Mouse (Mus musculus) C2C12 (cell line): Measurements from ENCODE around the gene Runx1. TPM values are rescaled to one million over a fixed set of nuclear protein-coding genes. Genes with fewer than 3 reads are reported as not detected.

Experiments
- H3K27me3 ChIP-seq: one replicate; pipeline ENCODE4 v1.6.1; 2011; ENCODE audit not compliant: control insufficient read depth, insufficient read depth, insufficient read length
- H3K36me3 ChIP-seq: one replicate; pipeline ENCODE4 v1.6.1; 2011; ENCODE audit not compliant: control insufficient read depth, insufficient read depth
- H3K4me3 ChIP-seq: one replicate; pipeline ENCODE4 v1.5.1; 2011; ENCODE audit warnings: mild to moderate bottlenecking, control low read depth; ENCODE audit not compliant: poor library complexity, insufficient read depth, severe bottlenecking
- H3K79me2 ChIP-seq: one replicate; pipeline ENCODE4 v1.6.1; 2011; ENCODE audit not compliant: control insufficient read depth, insufficient read depth
- H3K79me3 ChIP-seq: one replicate; pipeline ENCODE4 v1.6.1; 2011; ENCODE audit warnings: low read depth, control low read depth
- H3ac ChIP-seq: one replicate; pipeline ENCODE3; 2011; ENCODE audit warnings: low read depth; ENCODE audit not compliant: control insufficient read depth, insufficient read length
- CEBPB ChIP-seq: IDR thresholded peaks from one replicate; pipeline ENCODE4 v1.6.1; 2011; ENCODE audit warnings: low read depth, mild to moderate bottlenecking, control low read depth, moderate library complexity
- CTCF ChIP-seq: IDR thresholded peaks from one replicate; pipeline ENCODE4 v1.5.1; 2011; ENCODE audit not compliant: control insufficient read depth, insufficient read depth, insufficient read length
- FOSL1 ChIP-seq: IDR thresholded peaks from one replicate; pipeline ENCODE4 v1.8.0; 2011; ENCODE audit warnings: mild to moderate bottlenecking, low read length; ENCODE audit not compliant: poor library complexity, insufficient read depth, severe bottlenecking
- MAX ChIP-seq: IDR thresholded peaks from one replicate; pipeline ENCODE4 v1.6.1; 2011; ENCODE audit warnings: mild to moderate bottlenecking, control low read depth
- MYOD1 ChIP-seq: IDR thresholded peaks from one replicate; pipeline ENCODE4 v1.6.1; 2011; ENCODE audit warnings: low read depth; ENCODE audit not compliant: control insufficient read depth, insufficient read length
- MYOG ChIP-seq: IDR thresholded peaks from one replicate; pipeline ENCODE4 v1.6.1; 2011; ENCODE audit not compliant: control insufficient read depth, insufficient read length; ENCODE audit errors: extremely low read depth
- USF1 ChIP-seq: IDR thresholded peaks from one replicate; pipeline ENCODE4 v1.6.1; 2011; ENCODE audit warnings: low read depth, mild to moderate bottlenecking, control low read depth, moderate library complexity
- polyA plus RNA-seq: library from polyadenylated mRNA; unstranded; fragments of >200 nt; fragmentation: generic; extraction: Trizol; gene quantifications from one replicate; pipeline ENCODE4 v1.2.1, GENCODE M21; 2012; ENCODE audit warnings: missing spikeins

Runx1 gene
- polyA plus RNA-seq, 1 experiment = 28.8 TPM

- Histone ChIP-seq H3K79me3 (no peaks in the 10 kb centered on the region), H3K36me3 (no peaks in the 10 kb centered on the region), H3K27me3 (no peaks in the 10 kb centered on the region), H3K79me2 (no peaks in the 10 kb centered on the region), H3K4me3 (no peak overlapping the region), H3ac (no peak overlapping the region)
- TF ChIP-seq FOSL1 = no peak
- TF ChIP-seq CTCF = no peak
- no peak for TF ChIP-seq CEBPB
- TF ChIP-seq MYOD1 = no peak
- no peak for TF ChIP-seq MYOG
Observed at GRCm38 (mm10) chr16:92865314-92865713, 39.4 kb upstream of the Runx1 start.

- Histone ChIP-seq H3K4me3 (no peak overlapping the region), H3ac (no peak overlapping the region), H3K79me3 (no peaks in the 10 kb centered on the region), H3K36me3 (no peaks in the 10 kb centered on the region), H3K27me3 (no peaks in the 10 kb centered on the region), H3K79me2 (no peaks in the 10 kb centered on the region)
- TF ChIP-seq MAX (no peak), FOSL1 (no peak), USF1 (no peak), MYOG (no peak), MYOD1 (no peak), CTCF (no peak), CEBPB (no peak)
Observed at GRCm38 (mm10) chr16:92864191-92864590, 38.2 kb upstream of the Runx1 start.

DNA sequence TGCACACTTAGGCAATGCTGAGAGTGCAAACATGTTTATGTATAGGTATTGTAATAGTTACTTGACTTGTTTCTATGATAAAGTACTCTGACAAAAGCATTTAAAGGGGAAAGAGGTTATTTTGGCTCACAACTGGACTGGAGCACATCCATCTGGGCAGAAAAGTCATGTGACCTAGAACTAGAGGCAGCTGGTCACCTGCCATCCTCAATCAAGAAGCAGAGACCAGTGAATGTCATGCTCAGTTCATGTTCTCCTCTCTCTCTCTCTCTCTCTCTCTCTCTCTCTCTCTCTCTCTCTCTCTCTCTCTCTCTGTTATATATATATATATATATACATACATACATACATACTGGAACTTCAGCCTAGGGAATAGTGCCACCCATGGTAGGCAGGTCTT, 37.2 kb upstream of the Runx1 start:
- H3K4me3 ChIP-seq = no peak overlapping the region
- no peaks in the 10 kb centered on the region for H3K79me3 ChIP-seq
- TF ChIP-seq CEBPB (no peak), MYOD1 (peak; percentile 44), FOSL1 (no peak), CTCF (no peak), MYOG (no peak), USF1 (peak; percentile 41), MAX (no peak)
- H3K36me3 ChIP-seq = no peaks in the 10 kb centered on the region
- no peaks in the 10 kb centered on the region for H3K27me3 ChIP-seq
- H3ac ChIP-seq = no peak overlapping the region
- no peaks in the 10 kb centered on the region for H3K79me2 ChIP-seq

- H3K36me3 ChIP-seq = no peaks in the 10 kb centered on the region
- H3K79me2 ChIP-seq = no peaks in the 10 kb centered on the region
- no peaks in the 10 kb centered on the region for H3K79me3 ChIP-seq
- H3K27me3 ChIP-seq = no peaks in the 10 kb centered on the region
- H3K4me3 ChIP-seq = no peak overlapping the region
- TF ChIP-seq MAX (no peak), CTCF (no peak), CEBPB (no peak), MYOG (no peak), MYOD1 (no peak), USF1 (no peak), FOSL1 (no peak)
- no peak overlapping the region for H3ac ChIP-seq
Observed at GRCm38 (mm10) chr16:92862430-92862829, 36.5 kb upstream of the Runx1 start.

DNA sequence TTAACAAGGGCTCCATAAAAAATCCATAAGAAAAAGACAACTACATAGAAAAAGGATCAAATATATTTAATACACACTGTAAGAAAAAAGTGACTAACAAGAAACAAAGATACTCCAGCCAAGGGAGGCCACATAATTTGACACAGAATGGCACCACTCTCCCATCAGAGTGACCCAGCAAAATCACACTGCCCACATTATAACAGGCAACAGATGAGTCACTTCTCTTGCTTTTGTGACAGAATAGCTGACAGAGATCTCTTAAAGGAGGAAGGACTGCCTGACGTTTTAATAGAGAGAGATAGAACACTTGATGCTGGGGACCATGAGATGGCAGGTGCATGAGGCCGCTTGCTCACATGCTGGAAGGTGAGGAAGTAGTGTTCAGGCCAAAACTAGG, 35.6 kb upstream of the Runx1 start:
- no peak for TF ChIP-seq CTCF
- TF ChIP-seq CEBPB = no peak
- no peak for TF ChIP-seq MAX
- no peak for TF ChIP-seq MYOG
- Histone ChIP-seq H3K36me3 (no peaks in the 10 kb centered on the region), H3ac (no peak overlapping the region), H3K4me3 (no peak overlapping the region), H3K27me3 (no peaks in the 10 kb centered on the region), H3K79me3 (no peaks in the 10 kb centered on the region), H3K79me2 (no peaks in the 10 kb centered on the region)

DNA sequence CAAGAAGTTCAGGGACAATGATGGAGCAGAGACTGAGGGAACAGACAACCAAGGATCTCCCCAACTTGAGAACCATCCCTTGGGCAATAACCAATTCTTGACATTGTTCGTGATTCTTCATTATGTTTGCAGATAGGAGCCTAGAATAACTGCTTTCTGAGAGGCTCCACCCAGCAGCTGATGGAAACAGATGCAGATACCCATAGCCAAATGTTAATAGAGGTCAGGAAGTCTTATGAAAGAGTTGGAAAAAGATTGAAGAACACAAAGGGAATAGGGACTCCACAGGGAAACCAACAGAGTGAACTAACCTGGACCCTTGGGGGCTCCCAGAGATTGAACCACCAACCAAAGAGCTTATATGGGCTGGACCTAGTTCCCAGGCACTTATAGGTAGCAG, 34.7 kb upstream of the Runx1 start:
- no peak for TF ChIP-seq MAX
- no peak for TF ChIP-seq FOSL1
- no peak for TF ChIP-seq CEBPB
- TF ChIP-seq CTCF = no peak
- no peak for TF ChIP-seq MYOG
- TF ChIP-seq USF1 = no peak
- no peak for TF ChIP-seq MYOD1
- Histone ChIP-seq H3K27me3 (no peaks in the 10 kb centered on the region), H3K79me2 (no peaks in the 10 kb centered on the region), H3K79me3 (no peaks in the 10 kb centered on the region), H3K4me3 (no peak overlapping the region), H3K36me3 (no peaks in the 10 kb centered on the region), H3ac (no peak overlapping the region)
